Mouse (Mus musculus): ENCODE results near the gene Kbtbd3. TPM values are rescaled to one million over a fixed set of nuclear protein-coding genes. Genes with fewer than 3 reads are reported as not detected.

Kbtbd3 gene
- total RNA-seq, 2 experiments from 2014 or later, result 3.3 to 3.6 TPM

Other genes starting within 250 kb of the Kbtbd3 start
- 17.6 and 21.0 TPM in 2 replicates for gene Aasdhppt, start 362 bp upstream of the Kbtbd3 start, total RNA-seq (2015)
- 8.3 and 10.1 TPM in 2 replicates for gene Aasdhppt, start 362 bp upstream of the Kbtbd3 start, total RNA-seq (2017)
- 16.1 and 17.5 TPM in 2 replicates for gene Msantd4, start 66.7 kb downstream of the Kbtbd3 start, total RNA-seq (2015)
- 23.0 and 27.5 TPM in 2 replicates for gene Msantd4, start 66.7 kb downstream of the Kbtbd3 start, total RNA-seq (2017)

All from megakaryocyte, adult 5-6 weeks (primary cell).